Mouse (Mus musculus) intestine, embryonic 14.5 days (tissue): ENCODE data around the gene Max. TPM values are rescaled to one million over a fixed set of nuclear protein-coding genes. Genes with fewer than 3 reads are reported as not detected.
A peak's percentile ranks its signal among the peaks of the same experiment; 100 is the strongest.

ENCODE experiments used
- ATAC-seq: fragments of 200-750 bp; cut with Nextera tagmentation; replicated peaks from 2 replicates; pipeline ENCODE4 v1.8.0; 2017; ENCODE audit warnings: low read depth, moderate number of reproducible peaks, moderate TSS enrichment, moderate library complexity; ENCODE audit not compliant: low FRiP score, low TSS enrichment
- DNase-seq: peaks from one replicate; pipeline ENCODE4 v3.0.0-alpha.2; 2018; ENCODE audit warnings: low spot score
- H3K27ac ChIP-seq: fragments of 300-500 bp; sonication (generic); 2 replicates; pipeline ENCODE4 v1.5.1; 2014; ENCODE audit warnings: low read depth, mild to moderate bottlenecking, control low read depth
- H3K27me3 ChIP-seq: fragments of 300-500 bp; sonication (generic); replicated peaks from 2 replicates; pipeline ENCODE4 v1.6.1; 2014; ENCODE audit warnings: low read length, control low read depth; ENCODE audit not compliant: control insufficient read depth, insufficient read depth
- H3K36me3 ChIP-seq: fragments of 300-500 bp; sonication (generic); 2 replicates; pipeline ENCODE4 v1.6.1; 2014; ENCODE audit warnings: low read length, control low read depth; ENCODE audit not compliant: control insufficient read depth, insufficient read depth
- H3K4me1 ChIP-seq: fragments of 300-500 bp; sonication (generic); replicated peaks from 2 replicates; pipeline ENCODE4 v1.6.1; 2014; ENCODE audit warnings: low read length, control low read depth, mixed read lengths; ENCODE audit not compliant: control insufficient read depth, insufficient read depth
- H3K4me2 ChIP-seq: fragments of 300-500 bp; sonication (generic); 2 replicates; pipeline ENCODE4 v1.6.1; 2014; ENCODE audit warnings: low read length
- H3K4me3 ChIP-seq: fragments of 300-500 bp; sonication (generic); 2 replicates; pipeline ENCODE4 v1.5.1; 2014; ENCODE audit warnings: low read depth, low read length, control low read depth, mixed read lengths
- H3K9ac ChIP-seq: fragments of 300-500 bp; sonication (generic); 2 replicates; pipeline ENCODE4 v1.6.1; 2014; ENCODE audit warnings: mild to moderate bottlenecking, low read length
- H3K9me3 ChIP-seq: fragments of 300-500 bp; sonication (generic); 2 replicates; pipeline ENCODE4 v1.6.1; 2016; ENCODE audit warnings: low read length, control low read depth; ENCODE audit not compliant: control insufficient read depth
- WGBS: fragments of 180-500 bp; shearing (Covaris S2); extraction: QIAGEN DNeasy Blood & Tissue Kit; methylation state at CpG from one replicate; pipeline ENCODE4 v1.1.7; 2014; 5-methylcytosine and 5-hydroxymethylcytosine counted together
- polyA plus RNA-seq: library from polyadenylated mRNA; unstranded; fragments of >200 nt; fragmentation: Nextera tagmentation; extraction: Ambion mirVana; gene quantifications from 2 replicates; pipeline ENCODE4 v1.2.1, GENCODE M21; 2014

Max gene
- polyA plus RNA-seq, 1 experiment from 2014 or later = 27.5 TPM

DNA sequence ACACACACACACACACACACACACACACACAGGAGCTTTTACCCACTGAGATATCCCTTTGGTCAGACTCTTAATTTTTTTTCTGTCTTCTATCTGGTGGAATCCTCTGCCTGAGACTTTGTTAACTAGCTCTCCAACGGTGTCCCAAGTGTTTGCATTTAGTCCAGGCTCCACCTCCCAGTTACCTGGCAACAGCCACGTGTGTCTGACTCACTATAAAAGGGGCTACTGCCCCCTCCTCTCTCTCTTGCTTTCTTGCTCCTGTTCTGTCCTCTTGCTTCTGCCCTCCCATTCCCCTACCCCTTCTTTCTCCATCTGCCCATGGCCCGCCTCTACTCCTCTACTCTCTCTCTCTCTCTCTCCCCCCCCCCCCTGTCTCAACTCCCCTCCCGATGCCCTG lies 3.9 kb upstream of the Max start:
- H3K36me3 ChIP-seq = no peaks in the 10 kb centered on the region
- DNase-seq (no peak), ATAC-seq (no peak)
- H3K9ac ChIP-seq = no peak overlapping the region
- peaks cover 2% of the 10 kb centered on the region for H3K4me1 ChIP-seq
- WGBS = 15% methylated on average over 4 of the region's 4 CpGs
- H3K27ac ChIP-seq = no peak overlapping the region
- H3K27me3 ChIP-seq = no peaks in the 10 kb centered on the region
- no peaks in the 10 kb centered on the region for H3K9me3 ChIP-seq
- no peak overlapping the region for H3K4me3 ChIP-seq
- H3K4me2 ChIP-seq = no peak overlapping the region

DNA sequence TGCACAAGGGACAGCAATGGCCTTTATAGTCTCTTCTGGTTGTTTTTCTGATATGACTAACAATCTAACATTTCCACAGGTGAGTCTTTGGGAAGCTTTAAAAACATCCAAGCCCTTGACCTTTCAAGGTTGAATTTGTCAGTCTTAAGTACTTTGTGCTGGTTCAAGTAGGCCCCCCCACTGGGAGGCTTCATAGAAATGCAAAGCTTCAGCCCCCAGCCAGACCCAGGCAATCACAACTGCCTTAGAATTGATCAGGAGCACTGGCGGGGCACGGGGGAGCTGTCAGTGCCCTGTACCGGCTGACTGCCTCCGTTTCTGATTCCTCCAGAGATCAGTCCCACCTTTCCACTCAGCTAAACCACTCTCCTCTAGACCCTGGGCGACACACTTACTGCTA lies 3.1 kb upstream of the Max start:
- no peak for ATAC-seq
- Histone ChIP-seq H3K27me3 (no peaks in the 10 kb centered on the region), H3K4me2 (no peak overlapping the region), H3K36me3 (peaks cover 2% of the 10 kb centered on the region; the same call in 1 of the 2 replicates), H3K4me3 (no peak overlapping the region), H3K9ac (no peak overlapping the region), H3K27ac (no peak overlapping the region), H3K9me3 (no peaks in the 10 kb centered on the region), H3K4me1 (peaks cover 5% of the 10 kb centered on the region)
- no peak for DNase-seq
- WGBS = 39% methylated on average over 5 of the region's 5 CpGs

DNA sequence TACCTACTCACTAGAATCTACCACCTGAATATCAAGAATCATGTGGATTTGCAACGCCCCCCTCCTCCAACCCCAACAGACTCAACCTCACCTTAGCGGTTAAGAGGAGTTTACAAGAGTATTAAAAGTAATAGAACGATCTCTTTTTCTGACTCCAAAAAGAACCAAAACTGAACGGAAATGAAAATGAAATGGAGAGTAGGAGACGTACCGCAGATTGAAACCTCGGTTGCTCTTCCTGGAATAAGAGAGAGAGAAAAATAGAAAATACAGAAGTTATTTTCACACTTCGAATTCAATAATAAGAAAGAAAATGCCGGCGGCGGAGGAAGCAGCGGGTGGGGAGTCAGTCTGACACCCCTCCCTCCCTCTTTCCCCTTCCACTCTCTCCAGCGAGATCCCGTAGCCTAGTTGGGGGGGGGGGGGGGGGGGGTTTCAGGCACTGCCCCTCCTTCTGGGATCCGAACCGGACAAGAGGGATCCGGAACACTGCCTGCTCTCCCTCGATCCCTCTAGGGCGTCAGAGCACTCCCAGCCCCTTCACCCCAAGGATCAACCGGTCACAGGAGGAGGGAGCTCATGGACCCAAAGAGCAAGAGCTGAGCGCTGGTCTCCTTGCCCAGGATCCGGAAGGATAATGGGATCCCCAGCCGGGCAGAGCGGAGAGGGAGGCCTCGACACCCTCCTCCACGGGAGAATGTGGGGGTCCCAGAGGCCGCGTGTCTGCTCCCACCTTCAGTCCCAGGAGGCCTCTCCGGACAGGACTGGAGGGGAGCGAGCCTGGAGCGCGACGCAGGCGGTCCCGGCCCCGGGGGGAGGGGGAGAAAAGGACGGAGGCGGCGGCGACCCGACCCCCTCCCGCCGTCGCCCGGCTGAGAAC lies 709 bp downstream of the Max start:
- Histone ChIP-seq H3K4me2 (peak overlapping the region; percentile 83), H3K9me3 (no peaks in the 10 kb centered on the region), H3K4me1 (peaks cover 5% of the 10 kb centered on the region), H3K27me3 (no peaks in the 10 kb centered on the region), H3K36me3 (peaks cover 33% of the 10 kb centered on the region), H3K4me3 (peak overlapping the region; percentile 97), H3K27ac (peak overlapping the region; percentile 62), H3K9ac (peak overlapping the region; percentile 81)
- DNase-seq = peak; percentile 80
- peak; percentile 45 for ATAC-seq
- WGBS = 6% methylated on average over 38 of the region's 45 CpGs

DNA sequence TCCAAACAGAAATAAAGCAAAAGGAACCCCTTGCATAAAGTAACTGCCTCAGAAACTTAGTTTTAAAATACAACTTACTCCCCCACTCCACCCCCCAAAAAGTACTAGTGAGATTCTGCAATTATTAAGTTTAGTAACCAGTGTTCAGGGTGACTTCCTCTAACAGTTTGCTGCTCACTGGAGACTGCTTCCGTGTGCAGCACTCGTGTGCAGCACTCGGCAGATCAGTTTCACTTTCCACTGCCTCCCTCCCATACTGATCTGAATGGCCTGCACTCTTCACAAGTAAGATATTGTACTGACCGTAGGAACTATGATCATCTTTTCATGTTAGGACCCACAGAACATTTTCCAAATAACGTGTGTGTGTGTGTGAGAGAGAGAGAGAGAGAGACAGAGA lies 4.3 kb downstream of the Max start:
- no peak overlapping the region for H3K4me2 ChIP-seq
- no peak for ATAC-seq
- H3K27me3 ChIP-seq = no peaks in the 10 kb centered on the region
- no peak for DNase-seq
- no peak overlapping the region for H3K4me3 ChIP-seq
- H3K4me1 ChIP-seq = peaks cover 5% of the 10 kb centered on the region
- WGBS = 79% methylated on average over 5 of the region's 5 CpGs
- no peak overlapping the region for H3K9ac ChIP-seq
- H3K9me3 ChIP-seq = no peaks in the 10 kb centered on the region
- H3K36me3 ChIP-seq = peaks cover 57% of the 10 kb centered on the region
- H3K27ac ChIP-seq = no peak overlapping the region

DNA sequence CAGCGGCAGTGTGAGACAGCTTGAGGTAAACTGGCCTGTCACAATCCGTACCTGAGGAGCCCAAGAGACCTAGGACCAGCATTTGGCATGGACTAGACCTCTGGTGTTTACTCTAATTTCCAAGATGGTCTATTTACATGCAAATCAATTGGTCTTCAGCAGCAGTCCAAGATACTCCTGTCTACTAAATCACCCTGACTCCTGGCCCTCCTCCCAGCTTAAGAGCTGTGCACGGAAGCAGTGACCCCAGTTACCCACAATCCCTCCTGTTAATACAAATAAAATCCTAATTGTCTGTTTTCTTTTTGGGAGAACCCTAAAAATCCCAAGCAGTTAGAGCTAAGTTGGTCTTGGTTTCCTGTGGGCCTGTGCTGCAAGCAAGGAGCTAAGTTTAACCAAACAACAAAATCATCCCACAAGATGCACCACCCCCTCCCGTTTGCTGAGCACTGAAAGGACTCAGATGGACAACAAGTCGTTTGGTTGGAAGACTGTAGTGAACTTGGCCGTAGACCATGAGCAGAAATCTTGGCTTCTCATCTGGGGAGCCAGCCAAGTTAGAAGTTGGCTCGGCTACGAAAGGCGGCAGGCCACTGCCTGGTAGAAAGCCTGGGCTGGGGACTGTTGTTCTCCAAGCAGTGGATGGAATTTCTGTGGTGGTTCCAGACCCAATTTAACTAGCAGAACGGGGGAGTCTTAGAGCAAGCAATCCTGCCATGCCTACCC lies 7.1 kb downstream of the Max start:
- H3K9ac ChIP-seq = no peak overlapping the region
- DNase-seq (no peak), ATAC-seq (no peak)
- WGBS = 70% methylated on average over 10 of the region's 10 CpGs
- no peaks in the 10 kb centered on the region for H3K4me1 ChIP-seq
- no peak overlapping the region for H3K4me2 ChIP-seq
- no peaks in the 10 kb centered on the region for H3K9me3 ChIP-seq
- H3K27ac ChIP-seq = no peak overlapping the region
- H3K36me3 ChIP-seq = peaks cover 81% of the 10 kb centered on the region
- H3K27me3 ChIP-seq = no peaks in the 10 kb centered on the region
- no peak overlapping the region for H3K4me3 ChIP-seq

DNA sequence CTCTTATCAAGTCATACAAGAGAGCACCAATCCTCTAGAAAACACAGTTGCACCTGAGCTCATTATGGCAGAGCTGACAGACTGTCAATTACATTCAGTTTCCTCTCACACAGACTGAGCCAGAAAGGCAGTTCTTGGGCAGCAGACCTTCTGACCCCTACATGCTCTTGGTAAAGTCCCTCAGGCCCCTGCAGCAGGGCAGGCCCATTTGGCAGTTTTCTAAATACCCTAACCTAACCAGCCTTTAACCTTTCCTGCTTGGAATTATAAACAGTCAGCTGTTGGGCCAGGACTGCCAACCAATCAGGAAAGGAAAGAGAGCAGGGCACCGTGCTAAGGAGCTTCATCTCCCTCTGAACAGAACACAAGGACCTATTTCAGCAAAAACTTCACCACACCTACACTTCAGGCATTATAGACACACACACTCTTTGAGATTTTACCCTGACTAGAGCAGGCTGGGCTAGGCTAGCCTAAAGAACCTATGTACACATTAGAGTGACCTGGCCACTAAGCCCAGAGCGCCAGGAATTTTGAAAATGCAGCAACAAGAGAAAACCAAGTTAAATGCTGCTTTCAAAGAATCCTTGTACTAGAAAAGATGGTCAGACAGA lies 8.1 kb downstream of the Max start:
- no peaks in the 10 kb centered on the region for H3K27me3 ChIP-seq
- ATAC-seq = no peak
- H3K4me1 ChIP-seq = no peaks in the 10 kb centered on the region
- H3K4me2 ChIP-seq = no peak overlapping the region
- peaks cover 82% of the 10 kb centered on the region for H3K36me3 ChIP-seq
- H3K9ac ChIP-seq = no peak overlapping the region
- no peak overlapping the region for H3K4me3 ChIP-seq
- no peaks in the 10 kb centered on the region for H3K9me3 ChIP-seq
- DNase-seq = no peak
- 58% methylated on average over 2 of the region's 2 CpGs for WGBS
- no peak overlapping the region for H3K27ac ChIP-seq

DNA sequence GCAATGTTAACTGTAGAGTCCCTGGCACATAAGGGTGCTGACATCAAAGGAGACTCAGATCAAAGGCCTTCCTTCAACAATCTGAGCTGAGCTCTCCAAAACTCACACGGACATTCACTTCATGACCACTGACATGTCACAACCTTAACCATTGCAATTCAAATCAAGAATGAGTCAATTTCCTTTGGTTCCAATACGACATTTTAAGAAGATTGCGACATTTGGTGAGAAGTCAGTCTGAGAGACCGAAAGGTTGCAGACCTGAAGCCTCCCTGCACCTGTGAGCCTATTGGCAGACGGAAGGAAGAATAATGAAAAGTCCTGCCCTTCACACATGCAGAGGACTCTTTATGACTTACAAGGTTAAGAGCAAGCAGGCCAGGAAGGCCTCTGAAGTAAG lies 11.7 kb downstream of the Max start:
- Histone ChIP-seq H3K27me3 (no peaks in the 10 kb centered on the region), H3K9ac (no peak overlapping the region), H3K36me3 (peaks cover 86% of the 10 kb centered on the region), H3K4me2 (no peak overlapping the region), H3K4me1 (no peaks in the 10 kb centered on the region), H3K9me3 (no peaks in the 10 kb centered on the region), H3K4me3 (no peak overlapping the region), H3K27ac (no peak overlapping the region)
- no peak for DNase-seq
- ATAC-seq = no peak
- 93% methylated on average over 5 of the region's 5 CpGs for WGBS

DNA sequence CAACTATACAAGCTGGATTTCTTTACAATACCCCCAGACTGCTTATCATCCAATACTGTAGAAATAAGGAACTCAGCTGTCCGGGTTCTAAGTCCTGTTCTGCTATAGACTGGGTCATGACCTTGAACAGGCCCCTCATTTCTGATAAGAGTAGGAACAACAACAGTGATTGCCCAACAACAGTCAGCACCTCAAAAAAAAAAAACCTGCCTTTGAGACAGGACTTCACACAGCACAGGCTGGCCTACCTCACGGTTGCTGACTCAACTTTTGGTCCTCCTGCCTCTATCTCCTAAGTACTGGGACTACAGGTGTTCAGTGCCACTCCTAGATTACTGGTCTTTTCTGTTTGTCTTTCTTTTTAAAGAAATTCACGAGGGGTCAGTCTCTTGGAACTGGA lies 13.2 kb downstream of the Max start:
- ATAC-seq = no peak
- peaks cover 97% of the 10 kb centered on the region for H3K36me3 ChIP-seq

More for the DNA sequence above, 13.2 kb downstream of the Max start:
- Histone ChIP-seq H3K27ac (no peak overlapping the region), H3K9ac (no peak overlapping the region), H3K27me3 (no peaks in the 10 kb centered on the region), H3K4me2 (no peak overlapping the region), H3K9me3 (no peaks in the 10 kb centered on the region), H3K4me1 (no peaks in the 10 kb centered on the region), H3K4me3 (no peak overlapping the region)
- 66% methylated on average over 3 of the region's 3 CpGs for WGBS
- no peak for DNase-seq
